Mouse (Mus musculus): ENCODE measurements at regions not wholly inside any gene's neighbourhood (a gene's known extent, or its start where the extent isn't known, plus 50 kb on each side); places are given as distances from the start of the nearest gene placed in this dataset.

- TF ChIP-seq CTCF (IDR thresholded peaks at IDR 0.05; ENCODE audit: extremely low read depth, insufficient read depth, insufficient read length, insufficient replicate concordance) (no peak), POLR2A (IDR thresholded peaks at IDR 0.05; ENCODE audit: low read depth, low read length) (no peak)
Measured at GRCm38 (mm10) chr6:135632671-135633070, 270.3 kb downstream of the Emp1 start.

Measured in spleen, adult 2 months (tissue).